Comparison of ENCODE assay signal across 8 mouse cellular contexts in genomic region chr5:127235203-127235602, GRCm38 (mm10). TPM values are rescaled to one million over a fixed set of nuclear protein-coding genes. Genes with fewer than 3 reads are reported as not detected.
DNase-seq lines count a peak whose midpoint lies in the region; ATAC-seq lines count a peak whose summit lies in the region.

No protein-coding gene starts in this region.

- no peaks in the 10 kb centered on the region; the same call in 1 of the 2 replicates for H3K27me3 ChIP-seq in intestine, embryonic 15.5 days (replicated peaks)

- H3K27ac ChIP-seq in intestine, embryonic 15.5 days: no peak overlapping the region

- peak; percentile 86 to 88 for DNase-seq in adrenal gland, postnatal 36 days
- peak; percentile 90 for DNase-seq in embryo, embryonic 11 days
- DNase-seq in gastrocnemius, postnatal 25 days: peak; percentile 43
- DNase-seq in left cerebral cortex, adult 18-20 months (ENCODE audit: low spot score in 2 of 2): peak; percentile 75 to 88
- peak; percentile 73 to 83 for DNase-seq in lung, postnatal 4 days
- DNase-seq in right cerebral cortex, postnatal 36 days (ENCODE audit: low spot score in 2 of 2): peak; percentile 25 to 64
- no peak for DNase-seq in adipocyte (ENCODE audit: low spot score)

- H3K4me3 ChIP-seq in intestine, embryonic 15.5 days (replicated peaks): no peak overlapping the region

- no peaks in the 10 kb centered on the region for H3K36me3 ChIP-seq in intestine, embryonic 15.5 days

- H3K9ac ChIP-seq in intestine, embryonic 15.5 days: no peak overlapping the region

- H3K4me2 ChIP-seq in intestine, embryonic 15.5 days (replicated peaks): no peak overlapping the region

- H3K9me3 ChIP-seq in intestine, embryonic 15.5 days: no peaks in the 10 kb centered on the region

- ATAC-seq in intestine, embryonic 15.5 days: peak; percentile 78

- H3K4me1 ChIP-seq in intestine, embryonic 15.5 days (replicated peaks): no peaks in the 10 kb centered on the region

- 3% methylated on average over 11 of the region's 11 CpGs for WGBS in intestine, embryonic 15.5 days

RNA-seq across cellular contexts. Expression of gene Tmem132c, which starts 6.4 kb away (rescaled TPM):
- total RNA-seq in adrenal gland, postnatal 36 days (2021): under 1 TPM; 0.72 to 0.73 TPM
- under 1 TPM; 0.15 to 0.40 TPM for total RNA-seq in gastrocnemius, postnatal 25 days (2021)
- polyA plus RNA-seq in intestine, embryonic 15.5 days (2015; fragmentation: Nextera tagmentation; extraction: Ambion mirVana): 0.56 and 0.70 TPM in 2 replicates
- total RNA-seq in left cerebral cortex, adult 18-20 months (2021): 1 to 10 TPM; 6.7 to 6.8 TPM

Comparison
In these comparisons a context has a peak if more than half of its experiments do, and no peak if none do; other contexts are left out.
1. RNA of gene Tmem132c, which starts 6.4 kb away (total RNA-seq): 6.7 to 6.8 TPM in left cerebral cortex, adult 18-20 months; 0.72 to 0.73 TPM in adrenal gland, postnatal 36 days and 0.15 to 0.40 TPM in gastrocnemius, postnatal 25 days; every median in the first group is over 4 times any median in the second.